Mouse (Mus musculus): ENCODE results near the gene Sbf2.

GRCm38 (mm10) chr7:110307741-110308140 lies 307.0 kb downstream of the Sbf2 start:
- TF ChIP-seq CTCF (IDR thresholded peaks at IDR 0.05; ENCODE audit: low read depth, low read length) (no peak), POLR2A (IDR thresholded peaks at IDR 0.05; ENCODE audit: extremely low read depth, insufficient read depth, low read length) (no peak)

Measured in liver, adult 2 months (tissue).